Mouse (Mus musculus): ENCODE data around the gene Thsd4.

DNA sequence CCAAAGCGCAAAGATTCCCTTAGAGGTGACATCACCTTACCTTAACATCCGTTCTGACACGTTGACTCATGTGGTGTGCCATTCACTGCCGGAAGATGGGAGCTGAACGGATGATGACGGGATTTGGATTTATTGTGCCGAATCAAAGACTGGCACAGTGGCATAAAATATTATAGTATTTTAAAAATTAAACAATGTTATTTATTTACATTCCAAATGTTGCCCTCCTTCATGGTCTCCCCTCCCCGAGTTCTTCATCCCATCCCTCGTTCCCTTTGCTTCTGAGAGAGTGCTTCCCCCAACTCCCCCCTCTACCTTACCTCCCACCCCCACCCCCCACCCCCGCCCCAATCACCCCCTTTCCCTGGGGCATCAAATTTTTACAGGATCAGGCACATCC, 561.3 kb downstream of the Thsd4 start, which contains the start of gene Nr2e3:
- TF ChIP-seq POLR2A (IDR thresholded peaks at IDR 0.05; ENCODE audit: extremely low read depth, insufficient read depth, low read length), result no peak
- TF ChIP-seq CTCF (IDR thresholded peaks at IDR 0.05; ENCODE audit: low read depth, low read length), result no peak
